Mouse (Mus musculus) heart, postnatal 0 days (tissue): ENCODE data around the gene Grik5. TPM values are rescaled to one million over a fixed set of nuclear protein-coding genes. Genes with fewer than 3 reads are reported as not detected.

Experiments used
- ATAC-seq: fragments of 200-750 bp; cut with Nextera tagmentation; 2 replicates; pipeline ENCODE4 v1.8.0; 2017; ENCODE audit warnings: low read depth, moderate number of reproducible peaks, moderate library complexity; ENCODE audit not compliant: insufficient read depth
- DNase-seq: peaks from one replicate; pipeline ENCODE4 v3.0.0-alpha.2; 2016; ENCODE audit warnings: low spot score
- H3K27ac ChIP-seq: fragments of 300-500 bp; sonication (generic); 2 replicates; pipeline ENCODE4 v1.5.1; 2014; ENCODE audit warnings: low read depth, mild to moderate bottlenecking
- H3K27me3 ChIP-seq: fragments of 300-500 bp; sonication (generic); 2 replicates; pipeline ENCODE4 v1.6.1; 2014; ENCODE audit warnings: low read length, mixed read lengths; ENCODE audit not compliant: control insufficient read depth, insufficient read depth
- H3K36me3 ChIP-seq: fragments of 300-500 bp; sonication (generic); replicated peaks from 2 replicates; pipeline ENCODE4 v1.6.1; 2014; ENCODE audit warnings: low read length, mixed read lengths; ENCODE audit not compliant: control insufficient read depth, insufficient read depth
- H3K4me1 ChIP-seq: fragments of 300-500 bp; sonication (generic); 2 replicates; pipeline ENCODE4 v1.6.1; 2014; ENCODE audit warnings: antibody characterized with exemption; ENCODE audit not compliant: control insufficient read depth, insufficient read depth
- H3K4me2 ChIP-seq: fragments of 300-500 bp; sonication (generic); 2 replicates; pipeline ENCODE4 v1.6.1; 2014; ENCODE audit warnings: low read depth, mild to moderate bottlenecking, low read length, moderate library complexity
- H3K4me3 ChIP-seq: fragments of 300-500 bp; sonication (generic); 2 replicates; pipeline ENCODE4 v1.5.1; 2014; ENCODE audit warnings: low read depth, low read length
- H3K9ac ChIP-seq: fragments of 300-500 bp; sonication (generic); replicated peaks from 2 replicates; pipeline ENCODE4 v1.6.1; 2014; ENCODE audit warnings: low read depth, low read length, mixed read lengths
- H3K9me3 ChIP-seq: fragments of 300-500 bp; sonication (generic); replicated peaks from 2 replicates; pipeline ENCODE4 v1.6.1; 2016; ENCODE audit warnings: low read length; ENCODE audit not compliant: control insufficient read depth
- CTCF ChIP-seq: IDR thresholded peaks from 2 replicates; pipeline ENCODE4 v1.5.1; 2016; ENCODE audit warnings: antibody characterized with exemption, control low read depth, low read depth
- EP300 ChIP-seq: IDR thresholded peaks from 2 replicates; pipeline ENCODE4 v1.6.1; 2016; ENCODE audit warnings: antibody characterized with exemption, low read depth
- WGBS: fragments of 180-500 bp; shearing (Covaris S2); extraction: QIAGEN DNeasy Blood & Tissue Kit; methylation state at CpG from one replicate; pipeline ENCODE4 v1.1.7; 2014; 5-methylcytosine and 5-hydroxymethylcytosine counted together
- polyA plus RNA-seq: library from polyadenylated mRNA; unstranded; fragments of >200 nt; fragmentation: Nextera tagmentation; extraction: Ambion mirVana; gene quantifications from 2 replicates; pipeline ENCODE4 v1.2.1, GENCODE M21; 2015
- total RNA-seq: library from RNA; depleted of rRNA; stranded (reverse); fragments of >200 nt; gene quantifications from 2 replicates; pipeline ENCODE4 v1.2.3, GENCODE M21; 2014; ENCODE audit warnings: low replicate concordance

Gene Grik5
- total and polyA plus RNA-seq, 2 experiments from 2014 or later = 1.6 to 16.2 TPM

DNA sequence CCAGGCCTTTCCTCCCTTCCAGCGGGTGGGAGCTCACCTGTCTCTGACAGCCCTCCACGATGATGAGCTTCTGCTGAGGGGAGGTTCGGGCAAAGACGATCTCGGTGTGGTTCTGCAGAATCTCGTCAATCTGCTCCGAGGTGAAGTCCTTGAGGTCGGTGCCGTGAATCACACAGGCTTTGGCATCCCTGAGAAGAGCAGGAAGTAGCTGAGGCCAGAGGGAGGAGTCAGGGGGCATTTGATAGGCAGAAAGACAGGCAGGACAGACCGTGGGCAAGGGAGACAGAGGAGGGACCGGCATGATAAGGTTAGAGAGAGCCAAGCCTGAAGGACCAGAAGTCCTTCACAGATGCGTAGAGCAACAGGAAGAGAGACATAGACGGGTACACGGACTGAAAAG is 84.2 kb downstream of the Grik5 start:
- Histone ChIP-seq H3K4me3 (no peak overlapping the region), H3K27ac (no peak overlapping the region), H3K9me3 (no peaks in the 10 kb centered on the region), H3K9ac (no peak overlapping the region), H3K27me3 (no peaks in the 10 kb centered on the region), H3K36me3 (no peaks in the 10 kb centered on the region), H3K4me1 (no peaks in the 10 kb centered on the region), H3K4me2 (no peak overlapping the region)
- no peak for TF ChIP-seq EP300
- TF ChIP-seq CTCF = no peak
- DNase-seq (no peak), ATAC-seq (no peak)
- WGBS = 65% methylated on average over 14 of the region's 14 CpGs

DNA sequence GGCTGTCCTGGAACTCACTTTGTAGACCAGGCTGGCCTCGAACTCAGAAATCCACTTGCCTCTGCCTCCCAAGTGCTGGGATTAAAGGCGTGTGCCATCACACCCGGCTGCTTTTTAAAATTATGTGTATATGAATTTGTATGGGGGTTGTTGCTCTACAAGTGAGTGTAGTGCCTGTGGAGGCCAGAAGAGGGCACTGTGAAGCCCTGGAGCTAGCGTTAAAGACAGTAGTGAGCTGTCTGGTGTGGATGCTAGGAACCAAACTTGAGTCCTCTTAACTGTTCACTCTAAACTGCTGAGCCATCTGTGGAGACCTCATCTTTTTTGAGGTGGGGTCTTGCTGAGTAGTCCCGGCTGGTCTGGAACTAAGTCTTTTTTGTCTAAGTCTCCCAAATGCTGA is 86.3 kb downstream of the Grik5 start:
- Histone ChIP-seq H3K9ac (no peak overlapping the region), H3K4me1 (no peaks in the 10 kb centered on the region), H3K4me3 (no peak overlapping the region), H3K27me3 (no peaks in the 10 kb centered on the region), H3K27ac (no peak overlapping the region), H3K4me2 (no peak overlapping the region), H3K9me3 (no peaks in the 10 kb centered on the region), H3K36me3 (no peaks in the 10 kb centered on the region)
- TF ChIP-seq EP300 = no peak
- TF ChIP-seq CTCF = no peak
- WGBS = 66% methylated on average over 5 of the region's 5 CpGs
- DNase-seq (no peak), ATAC-seq (no peak)

DNA sequence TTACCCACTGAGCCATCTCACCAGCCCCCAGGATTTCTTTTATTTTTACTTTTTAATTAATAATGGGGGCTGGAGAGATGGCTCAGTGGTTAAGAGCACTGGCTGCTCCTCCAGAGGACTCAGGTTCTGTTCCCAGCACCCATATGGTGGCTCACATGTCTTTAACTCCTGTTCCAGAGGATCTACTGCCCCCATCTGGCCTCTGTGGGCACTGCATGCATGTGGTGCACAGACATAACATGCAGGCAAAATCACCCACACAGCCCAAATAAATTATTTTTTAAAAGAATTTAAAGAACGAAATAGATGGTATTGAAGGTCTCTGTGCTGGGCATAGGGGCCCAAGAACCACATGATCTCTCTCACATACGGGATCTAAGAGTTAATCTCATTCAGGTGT is 87.8 kb downstream of the Grik5 start:
- Histone ChIP-seq H3K27me3 (no peaks in the 10 kb centered on the region), H3K4me1 (no peaks in the 10 kb centered on the region), H3K36me3 (no peaks in the 10 kb centered on the region), H3K4me2 (no peak overlapping the region), H3K9me3 (no peaks in the 10 kb centered on the region), H3K4me3 (no peak overlapping the region), H3K9ac (no peak overlapping the region), H3K27ac (no peak overlapping the region)
- TF ChIP-seq CTCF (no peak), EP300 (no peak)
- ATAC-seq (no peak), DNase-seq (no peak)
- 81% methylated on average over 2 of the region's 2 CpGs for WGBS

DNA sequence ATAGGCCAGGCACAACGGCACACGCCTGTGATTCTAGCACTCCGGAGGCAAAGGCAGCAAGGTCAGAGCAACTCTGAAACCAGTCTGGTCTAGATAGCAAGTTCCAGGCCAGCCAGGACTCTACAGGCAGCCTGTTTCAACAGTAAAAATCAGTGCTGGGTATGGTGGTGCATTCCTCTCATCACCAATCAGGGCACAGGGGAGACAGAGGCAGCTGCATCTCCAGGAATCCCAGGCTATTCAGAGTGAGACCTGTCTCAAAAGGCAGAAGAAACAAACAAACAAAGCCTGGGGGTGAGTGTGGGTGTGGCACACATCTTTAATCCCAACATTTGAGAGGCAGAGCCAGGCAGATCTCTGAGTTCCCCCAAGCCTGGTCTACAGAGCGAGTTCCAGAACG is 88.8 kb downstream of the Grik5 start:
- H3K27ac ChIP-seq = no peak overlapping the region
- H3K4me1 ChIP-seq = no peaks in the 10 kb centered on the region
- H3K9me3 ChIP-seq = no peaks in the 10 kb centered on the region
- ATAC-seq (no peak), DNase-seq (no peak)
- no peaks in the 10 kb centered on the region for H3K27me3 ChIP-seq
- no peak for TF ChIP-seq CTCF
- TF ChIP-seq EP300 = no peak
- H3K4me2 ChIP-seq = no peak overlapping the region
- 74% methylated on average over 5 of the region's 5 CpGs for WGBS
- no peak overlapping the region for H3K4me3 ChIP-seq
- H3K36me3 ChIP-seq = no peaks in the 10 kb centered on the region
- H3K9ac ChIP-seq = no peak overlapping the region

DNA sequence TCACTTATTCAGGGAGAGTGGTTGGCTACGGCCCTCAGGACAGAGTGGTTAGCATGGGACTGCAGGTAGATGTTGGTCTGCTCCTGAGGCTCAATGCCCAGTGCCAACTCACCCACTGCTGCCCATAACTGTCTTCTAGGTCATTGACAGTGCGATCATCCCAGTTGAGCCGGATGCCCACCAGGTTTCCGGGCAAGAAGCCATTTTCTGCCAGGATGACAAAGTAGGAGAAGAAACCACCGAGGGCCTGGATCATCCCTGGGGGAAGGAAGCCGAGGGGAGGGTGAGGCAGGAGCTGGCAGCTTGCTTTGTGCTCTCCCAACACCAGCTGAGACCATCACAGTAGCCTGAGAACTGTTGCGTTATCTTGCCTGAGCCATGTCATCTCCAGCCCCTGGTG is 91.7 kb downstream of the Grik5 start:
- Histone ChIP-seq H3K4me2 (no peak overlapping the region), H3K9ac (no peak overlapping the region), H3K27ac (no peak overlapping the region), H3K9me3 (no peaks in the 10 kb centered on the region), H3K4me1 (no peaks in the 10 kb centered on the region), H3K27me3 (no peaks in the 10 kb centered on the region), H3K36me3 (no peaks in the 10 kb centered on the region), H3K4me3 (no peak overlapping the region)
- TF ChIP-seq EP300 (no peak), CTCF (no peak)
- DNase-seq = no peak
- no peak for ATAC-seq
- WGBS = 67% methylated on average over 7 of the region's 7 CpGs

DNA sequence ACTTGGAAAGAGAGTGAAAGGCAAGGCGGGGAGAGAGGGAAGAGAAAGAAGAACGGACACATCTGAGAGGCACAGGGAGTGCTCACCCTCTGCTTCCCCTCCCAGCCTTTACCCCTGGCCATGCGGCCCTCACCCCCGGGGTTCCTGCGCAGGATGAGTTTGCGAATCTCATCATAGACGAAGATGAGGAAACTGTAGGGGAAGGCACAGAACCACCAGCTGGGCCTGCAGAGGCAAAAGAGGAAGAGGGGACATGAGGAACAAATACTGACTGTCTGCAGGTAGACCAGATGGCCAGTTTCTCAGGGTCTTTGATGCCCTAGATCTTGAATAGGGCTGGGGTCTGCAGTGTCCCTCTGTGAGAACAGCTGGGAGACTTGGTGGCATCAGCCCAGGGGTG is 93.4 kb downstream of the Grik5 start:
- TF ChIP-seq EP300 (no peak), CTCF (no peak)
- Histone ChIP-seq H3K4me1 (no peaks in the 10 kb centered on the region), H3K36me3 (no peaks in the 10 kb centered on the region), H3K9me3 (no peaks in the 10 kb centered on the region), H3K27ac (no peak overlapping the region), H3K27me3 (no peaks in the 10 kb centered on the region), H3K4me2 (no peak overlapping the region), H3K4me3 (no peak overlapping the region), H3K9ac (no peak overlapping the region)
- ATAC-seq = no peak
- WGBS = 74% methylated on average over 7 of the region's 7 CpGs
- DNase-seq = no peak
